In genomic region chr4:140433744-140434542, GRCm38 (mm10) we compare ENCODE assay signal across 12 mouse cellular contexts.
DNase-seq lines count a peak whose midpoint lies in the region; ATAC-seq lines count a peak whose summit lies in the region.
"Had no signal": no experiment of that assay in that cellular context is flagged by ENCODE, and none has a peak within 500 bp of the region (broad histone marks: within the 10 kb centered on the region; RNA-seq: fewer than 3 reads in every experiment).

No protein-coding gene starts in this region.

- H3K4me1 ChIP-seq in intestine, embryonic 16.5 days (ENCODE audit: control insufficient read depth, insufficient read depth, low read length), result 0 out of 2 replicates have a peak, but pooled peaks cover 5% of the 10 kb centered on the region
- H3K4me1 ChIP-seq: embryonic facial prominence, embryonic 13.5 days had no signal

- no peak overlapping the region for H3K4me2 ChIP-seq in intestine, embryonic 16.5 days (ENCODE audit: low read depth, low read length)
- H3K4me2 ChIP-seq: embryonic facial prominence, embryonic 13.5 days; liver, embryonic 12.5 days had no signal

- peaks cover 2% of the 10 kb centered on the region; the same call in 1 of the 2 replicates for H3K27me3 ChIP-seq in intestine, embryonic 16.5 days (replicated peaks; ENCODE audit: control insufficient read depth, insufficient read depth, low read length)
- H3K27me3 ChIP-seq: embryonic facial prominence, embryonic 13.5 days; liver, embryonic 12.5 days had no signal

- H3K27ac ChIP-seq in intestine, embryonic 16.5 days (ENCODE audit: low read length), result no peak overlapping the region
- H3K27ac ChIP-seq: embryonic facial prominence, embryonic 13.5 days; liver, embryonic 12.5 days had no signal

- no peak overlapping the region for H3K4me3 ChIP-seq in intestine, embryonic 16.5 days (ENCODE audit: low read length)
- H3K4me3 ChIP-seq: embryonic facial prominence, embryonic 13.5 days; liver, embryonic 12.5 days had no signal

- no peaks in the 10 kb centered on the region for H3K9me3 ChIP-seq in intestine, embryonic 16.5 days (ENCODE audit: control insufficient read depth, low read length)
- H3K9me3 ChIP-seq: embryonic facial prominence, embryonic 13.5 days; liver, embryonic 12.5 days had no signal

- H3K36me3 ChIP-seq in intestine, embryonic 16.5 days (ENCODE audit: control insufficient read depth, insufficient read depth, low read length), result no peaks in the 10 kb centered on the region
- H3K36me3 ChIP-seq: embryonic facial prominence, embryonic 13.5 days; liver, embryonic 12.5 days had no signal

- no peak overlapping the region for H3K9ac ChIP-seq in intestine, embryonic 16.5 days (ENCODE audit: low read depth, low read length)
- H3K9ac ChIP-seq: embryonic facial prominence, embryonic 13.5 days; forebrain, postnatal 0 days; liver, embryonic 12.5 days had no signal

- no peak for ATAC-seq in intestine, embryonic 16.5 days
- ATAC-seq: forebrain, postnatal 0 days; liver, embryonic 12.5 days had no signal

- DNase-seq in cerebellum, postnatal 10 days, result peak; percentile 50 to 53
- DNase-seq in cerebellum, adult 9-10 months, result no peak
- DNase-seq in ovary, postnatal 36 days (ENCODE audit: low spot score), result peak; percentile 5
- no peak for DNase-seq in ovary, postnatal 10 days (ENCODE audit: low spot score)
- DNase-seq in kidney, postnatal 14 days, result peak; percentile 15
- no peak for DNase-seq in frontal cortex, postnatal 10 days (ENCODE audit: low spot score in 2 of 2)
- DNase-seq in cerebellum, postnatal 36 days, result no peak
- DNase-seq: cerebellum, adult 8-10 months; forebrain, postnatal 0 days had no signal

- WGBS in intestine, embryonic 16.5 days, result 68% methylated on average over 11 of the region's 11 CpGs

Comparison
In these comparisons a context has a peak if more than half of its experiments do, and no peak if none do; other contexts are left out.
1. DNase-seq: peak in cerebellum, postnatal 10 days (2 of 2), ovary, postnatal 36 days (single experiment) and kidney, postnatal 14 days (single experiment); none in cerebellum, adult 9-10 months (single experiment), ovary, postnatal 10 days (single experiment), frontal cortex, postnatal 10 days (0 of 2) and cerebellum, postnatal 36 days (0 of 2).